ENCODE assay signal across 10 mouse cellular contexts in genomic region chr4:140249011-140249744, GRCm38 (mm10). TPM values are rescaled to one million over a fixed set of nuclear protein-coding genes. Genes with fewer than 3 reads are reported as not detected.
DNase-seq lines count a peak whose midpoint lies in the region; ATAC-seq and TF ChIP-seq lines count a peak whose summit lies in the region.
"Had no signal": no experiment of that assay in that cellular context is flagged by ENCODE, and none has a peak within 500 bp of the region (broad histone marks: within the 10 kb centered on the region; RNA-seq: fewer than 3 reads in every experiment).

No protein-coding gene starts in this region.

- no peak overlapping the region for H3K4me2 ChIP-seq in intestine, embryonic 14.5 days (ENCODE audit: low read length)
- no peak overlapping the region for H3K4me2 ChIP-seq in intestine, embryonic 16.5 days (ENCODE audit: low read depth, low read length)
- H3K4me2 ChIP-seq in lung, embryonic 16.5 days (ENCODE audit: low read depth, low read length), result no peak overlapping the region

- peak; percentile 77 for DNase-seq in intestine, embryonic 14.5 days (ENCODE audit: low spot score)
- peak; percentile 5 for DNase-seq in adrenal gland, adult 8-10 months
- DNase-seq in embryonic facial prominence, embryonic 10.5 days (ENCODE audit: low spot score), result peak; percentile 64
- peak; percentile 84 for DNase-seq in kidney, adult 2 months
- peak; percentile 37 for DNase-seq in ovary, postnatal 14 days (ENCODE audit: low spot score)
- no peak for DNase-seq in right cerebral cortex, postnatal 36 days (ENCODE audit: low spot score in 2 of 2)

- H3K4me3 ChIP-seq in intestine, embryonic 14.5 days (ENCODE audit: low read depth, low read length), result no peak overlapping the region
- H3K4me3 ChIP-seq in intestine, embryonic 16.5 days (ENCODE audit: low read length), result no peak overlapping the region
- H3K4me3 ChIP-seq in embryonic facial prominence, embryonic 10.5 days, result no peak overlapping the region
- H3K4me3 ChIP-seq in kidney, adult 2 months (ENCODE audit: insufficient read depth, low read depth, low read length), result no peak overlapping the region
- H3K4me3 ChIP-seq in lung, embryonic 16.5 days (ENCODE audit: low read length), result no peak overlapping the region

- no peaks in the 10 kb centered on the region for H3K36me3 ChIP-seq in intestine, embryonic 14.5 days (ENCODE audit: control insufficient read depth, insufficient read depth, low read length)
- no peaks in the 10 kb centered on the region for H3K36me3 ChIP-seq in intestine, embryonic 16.5 days (ENCODE audit: control insufficient read depth, insufficient read depth, low read length)
- H3K36me3 ChIP-seq in embryonic facial prominence, embryonic 10.5 days (replicated peaks), result no peaks in the 10 kb centered on the region
- H3K36me3 ChIP-seq in kidney, adult 2 months (ENCODE audit: control insufficient read depth, insufficient read depth, low read length), result no peaks in the 10 kb centered on the region
- no peaks in the 10 kb centered on the region for H3K36me3 ChIP-seq in lung, embryonic 16.5 days (ENCODE audit: control insufficient read depth, insufficient read depth, low read length)

- no peaks in the 10 kb centered on the region for H3K4me1 ChIP-seq in intestine, embryonic 14.5 days (replicated peaks; ENCODE audit: control insufficient read depth, insufficient read depth, low read length)
- H3K4me1 ChIP-seq in intestine, embryonic 16.5 days (ENCODE audit: control insufficient read depth, insufficient read depth, low read length), result 0 out of 2 replicates have a peak, but pooled peaks cover 2% of the 10 kb centered on the region
- peaks cover 36% of the 10 kb centered on the region for H3K4me1 ChIP-seq in embryonic facial prominence, embryonic 10.5 days
- no peaks in the 10 kb centered on the region for H3K4me1 ChIP-seq in kidney, adult 2 months (ENCODE audit: control insufficient read depth, insufficient read depth, low read length)
- 0 out of 2 replicates have a peak, but pooled peaks cover 2% of the 10 kb centered on the region for H3K4me1 ChIP-seq in lung, embryonic 16.5 days (replicated peaks; ENCODE audit: control insufficient read depth, insufficient read depth, low read length)

- TF ChIP-seq CTCF in kidney, adult 2 months (conservative IDR thresholded peaks at IDR 0.05; ENCODE audit: insufficient read depth, insufficient read length, low read depth, low read length), result no peak; the same call in 1 of the 2 replicates

- no peaks in the 10 kb centered on the region for H3K9me3 ChIP-seq in intestine, embryonic 14.5 days (ENCODE audit: control insufficient read depth, low read length)
- H3K9me3 ChIP-seq in intestine, embryonic 16.5 days (ENCODE audit: control insufficient read depth, low read length), result no peaks in the 10 kb centered on the region
- no peaks in the 10 kb centered on the region for H3K9me3 ChIP-seq in embryonic facial prominence, embryonic 10.5 days
- H3K9me3 ChIP-seq in lung, embryonic 16.5 days (ENCODE audit: control insufficient read depth, low read length), result no peaks in the 10 kb centered on the region

- H3K27ac ChIP-seq in intestine, embryonic 14.5 days (ENCODE audit: low read depth), result no peak overlapping the region
- H3K27ac ChIP-seq in intestine, embryonic 16.5 days (ENCODE audit: low read length), result no peak overlapping the region
- no peak overlapping the region for H3K27ac ChIP-seq in embryonic facial prominence, embryonic 10.5 days (replicated peaks)
- no peak overlapping the region for H3K27ac ChIP-seq in kidney, adult 2 months (ENCODE audit: insufficient read depth, low read depth, low read length)
- H3K27ac ChIP-seq in lung, embryonic 16.5 days (ENCODE audit: low read length), result no peak overlapping the region

- 7% methylated on average over 22 of the region's 22 CpGs for WGBS in intestine, embryonic 14.5 days
- 7% methylated on average over 22 of the region's 22 CpGs for WGBS in intestine, embryonic 16.5 days
- 6% methylated on average over 22 of the region's 22 CpGs for WGBS in embryonic facial prominence, embryonic 10.5 days
- 5% methylated on average over 22 of the region's 22 CpGs for WGBS in kidney, adult 2 months
- 8% methylated on average over 22 of the region's 22 CpGs for WGBS in lung, embryonic 16.5 days

- H3K27me3 ChIP-seq in intestine, embryonic 14.5 days (replicated peaks; ENCODE audit: control insufficient read depth, insufficient read depth, low read length), result peaks cover 65% of the 10 kb centered on the region
- peaks cover 58% of the 10 kb centered on the region for H3K27me3 ChIP-seq in intestine, embryonic 16.5 days (replicated peaks; ENCODE audit: control insufficient read depth, insufficient read depth, low read length)
- peaks cover 75% of the 10 kb centered on the region for H3K27me3 ChIP-seq in embryonic facial prominence, embryonic 10.5 days (replicated peaks; ENCODE audit: low read depth, poor library complexity, severe bottlenecking)
- peaks cover 6% of the 10 kb centered on the region for H3K27me3 ChIP-seq in kidney, adult 2 months (replicated peaks; ENCODE audit: control insufficient read depth, insufficient read depth, low read length)
- peaks cover 57% of the 10 kb centered on the region for H3K27me3 ChIP-seq in lung, embryonic 16.5 days (ENCODE audit: control insufficient read depth, insufficient read depth, low read depth, low read length)

- ATAC-seq in intestine, embryonic 14.5 days (replicated peaks; ENCODE audit: low FRiP score, low TSS enrichment, low read depth), result 0 out of 2 replicates have a peak, but pooled peaks have one; percentile 43
- no peak for ATAC-seq in intestine, embryonic 16.5 days
- ATAC-seq in lung, embryonic 16.5 days (ENCODE audit: low read depth), result peak; percentile 69; the same call in 1 of the 2 replicates

- no peak for TF ChIP-seq POLR2A in kidney, adult 2 months (IDR thresholded peaks at IDR 0.05; ENCODE audit: low read depth, low read length)

- H3K9ac ChIP-seq in intestine, embryonic 14.5 days (ENCODE audit: low read length), result no peak overlapping the region
- no peak overlapping the region for H3K9ac ChIP-seq in intestine, embryonic 16.5 days (ENCODE audit: low read depth, low read length)
- H3K9ac ChIP-seq in lung, embryonic 16.5 days (ENCODE audit: low read length), result no peak overlapping the region

RNA-seq across cellular contexts. Expression of gene Igsf21, which starts 2.6 kb away (rescaled TPM):
- 1.9 and 2.2 TPM in 2 replicates for polyA plus RNA-seq in intestine, embryonic 14.5 days (2014; fragmentation: Nextera tagmentation; extraction: Ambion mirVana)
- 1.2 and 1.5 TPM in 2 replicates for polyA plus RNA-seq in intestine, embryonic 16.5 days (2015; fragmentation: Nextera tagmentation; extraction: Ambion mirVana)
- 1 to 10 TPM in 3 of 4 experiments, under 1 TPM in 1; 0.46 to 1.7 (median 1.2) TPM for total RNA-seq in adrenal gland, adult 8-10 months (2022)
- polyA plus RNA-seq in embryonic facial prominence, embryonic 10.5 days (2016; fragmentation: Nextera tagmentation; extraction: Ambion mirVana), result 2.0 and 2.2 TPM in 2 replicates
- polyA plus RNA-seq in kidney, adult 2 months (2012; rRNA removed), result 0.33 and 0.39 TPM in 2 replicates
- 0.13 and 0.48 TPM in 2 replicates for polyA plus RNA-seq in lung, embryonic 16.5 days (2015; fragmentation: Nextera tagmentation; extraction: Ambion mirVana)
- total RNA-seq: MEL had no signal
- polyA plus RNA-seq: liver, embryonic 16.5 days had no signal

Comparison
In these comparisons a context has a peak if more than half of its experiments do, and no peak if none do; other contexts are left out.
1. DNase-seq: peak in intestine, embryonic 14.5 days (single experiment), adrenal gland, adult 8-10 months (single experiment), embryonic facial prominence, embryonic 10.5 days (single experiment), kidney, adult 2 months (single experiment) and ovary, postnatal 14 days (single experiment); none in right cerebral cortex, postnatal 36 days (0 of 2).